Comparison of ENCODE assay signal across 1 mouse cellular context in the genomic region with DNA sequence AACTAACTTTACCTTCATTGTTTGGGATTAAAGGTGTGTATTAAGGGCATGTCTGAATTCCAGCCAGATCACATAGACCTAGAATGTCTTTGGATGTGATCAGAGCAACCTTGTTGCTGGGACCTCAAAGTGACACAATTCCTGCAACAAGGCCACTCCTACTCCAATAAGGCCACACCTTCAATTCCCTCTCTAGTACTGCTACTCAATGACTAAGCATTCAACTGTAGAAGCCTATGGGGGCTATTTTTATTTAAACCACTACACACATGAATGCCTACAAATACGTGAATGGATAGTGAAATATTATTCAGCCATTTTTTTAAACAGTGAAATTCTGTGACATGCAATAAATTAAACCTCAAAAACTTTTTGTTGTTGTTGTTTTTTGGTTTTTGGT.
TF ChIP-seq lines count a peak whose summit lies in the region.

No protein-coding gene starts in this region.

TF ChIP-seq in CH12.LX, 34 proteins besides CTCF, POLR2A, EP300 and RAD21 (continued from another document):
- TF ChIP-seq POLR2AphosphoS2 (IDR thresholded peaks at IDR 0.05; ENCODE audit: low read depth, low read length) (no peak), ZC3H11A (IDR thresholded peaks at IDR 0.05; ENCODE audit: low read depth, low read length) (no peak), MXI1 (IDR thresholded peaks at IDR 0.05; ENCODE audit: low read depth, low read length) (no peak), IRF4 (IDR thresholded peaks at IDR 0.05; ENCODE audit: low read depth, low read length) (no peak), BHLHE40 (IDR thresholded peaks at IDR 0.05; ENCODE audit: low read depth, low read length) (no peak), KAT2A (IDR thresholded peaks at IDR 0.05; ENCODE audit: insufficient replicate concordance, low read length) (no peak), ZKSCAN1 (IDR thresholded peaks at IDR 0.05; ENCODE audit: borderline replicate concordance, low read depth, low read length) (no peak), JUND (conservative IDR thresholded peaks at IDR 0.05; ENCODE audit: low read depth, low read length) (no peak), ZNF384 (IDR thresholded peaks at IDR 0.05; ENCODE audit: low read depth, low read length) (no peak), SMC3 (IDR thresholded peaks at IDR 0.05; ENCODE audit: low read depth, low read length) (no peak), MAFK (IDR thresholded peaks at IDR 0.05; ENCODE audit: insufficient replicate concordance, low read length) (no peak)
